Mouse (Mus musculus): Measurements from ENCODE around the gene Map4. TPM values are rescaled to one million over a fixed set of nuclear protein-coding genes. Genes with fewer than 3 reads are reported as not detected.
A peak's percentile ranks its signal among the peaks of the same experiment; 100 is the strongest.
"Not testable (repeated sequence)": the region's sequence is repeated elsewhere in the genome, so short reads cannot be mapped to it uniquely, and the experiment has no call there.

Gene Map4
- polyA plus RNA-seq, 1 experiment, result 36.5 TPM

DNA sequence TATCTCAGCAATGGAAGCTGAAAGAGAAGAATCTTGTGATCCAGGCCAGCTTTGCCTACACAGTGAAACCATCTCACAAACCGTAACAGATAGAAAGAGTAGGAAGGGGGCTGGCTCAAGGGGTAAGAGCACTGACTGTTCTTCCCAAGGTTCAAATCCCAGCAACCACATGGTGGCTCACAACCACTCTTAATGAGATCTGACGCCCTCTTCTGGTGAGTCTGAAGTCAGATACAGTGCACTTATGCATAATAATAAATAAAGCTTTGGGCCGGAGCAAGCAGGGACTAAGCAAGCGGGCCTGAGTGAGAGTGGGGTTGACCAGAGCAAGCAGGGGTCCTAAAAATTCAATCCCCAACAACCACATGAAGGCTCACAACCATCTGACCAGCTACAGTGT lies 162.0 kb downstream of the Map4 start:
- Histone ChIP-seq H3K27ac (replicated peaks; ENCODE audit: low read depth, low read length) (no peak overlapping the region), H3K4me1 (ENCODE audit: control insufficient read depth, insufficient read depth, insufficient read length, low read length) (no peaks in the 10 kb centered on the region), H3K4me3 (ENCODE audit: insufficient read depth, low read depth, low read length) (no peak overlapping the region)

DNA sequence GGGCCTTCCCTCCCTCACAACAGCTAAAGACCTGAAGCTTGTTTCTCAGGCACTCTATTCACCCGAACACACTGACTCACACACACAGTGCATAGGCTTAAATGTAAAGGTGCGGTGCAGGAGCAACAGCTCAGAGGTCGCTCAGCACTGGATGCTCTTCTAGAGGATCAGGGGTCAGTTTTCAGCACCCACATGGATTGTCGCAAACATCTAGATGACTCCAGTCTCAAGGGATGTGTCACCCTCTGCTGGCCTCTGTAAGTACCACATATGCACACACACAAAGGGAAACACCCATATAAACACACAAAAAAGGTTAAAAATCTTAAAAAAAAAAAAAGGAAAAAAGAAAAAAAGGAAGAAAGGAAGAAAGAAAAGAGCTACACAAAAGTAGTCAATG lies 163.5 kb downstream of the Map4 start:
- Histone ChIP-seq H3K4me3 (ENCODE audit: insufficient read depth, low read depth, low read length) (no peak overlapping the region), H3K4me1 (ENCODE audit: control insufficient read depth, insufficient read depth, insufficient read length, low read length) (no peaks in the 10 kb centered on the region), H3K27ac (replicated peaks; ENCODE audit: low read depth, low read length) (no peak overlapping the region)

DNA sequence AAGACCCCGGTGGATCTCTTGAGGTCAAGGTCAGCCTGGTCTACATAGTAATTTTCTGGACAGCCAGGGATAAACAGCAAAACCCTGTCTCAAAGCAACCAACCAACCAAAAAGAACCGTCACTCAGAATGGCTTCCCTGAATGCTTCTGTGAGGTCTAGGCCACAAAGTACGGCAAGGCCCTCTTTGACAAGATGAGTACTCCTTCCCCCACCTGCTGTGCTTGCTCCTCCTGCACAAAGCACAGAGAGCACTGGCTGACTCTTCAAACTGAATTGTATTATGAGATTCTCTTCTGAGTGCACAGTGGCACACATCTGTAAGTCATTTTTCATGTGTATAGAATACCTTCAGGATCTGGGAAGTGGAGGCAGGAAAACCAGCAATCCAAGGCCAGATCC lies 166.5 kb downstream of the Map4 start:
- Histone ChIP-seq H3K4me3 (ENCODE audit: insufficient read depth, low read depth, low read length) (no peak overlapping the region), H3K27ac (replicated peaks; ENCODE audit: low read depth, low read length) (no peak overlapping the region), H3K4me1 (ENCODE audit: control insufficient read depth, insufficient read depth, insufficient read length, low read length) (0 out of 2 replicates have a peak, but pooled peaks cover 3% of the 10 kb centered on the region)

DNA sequence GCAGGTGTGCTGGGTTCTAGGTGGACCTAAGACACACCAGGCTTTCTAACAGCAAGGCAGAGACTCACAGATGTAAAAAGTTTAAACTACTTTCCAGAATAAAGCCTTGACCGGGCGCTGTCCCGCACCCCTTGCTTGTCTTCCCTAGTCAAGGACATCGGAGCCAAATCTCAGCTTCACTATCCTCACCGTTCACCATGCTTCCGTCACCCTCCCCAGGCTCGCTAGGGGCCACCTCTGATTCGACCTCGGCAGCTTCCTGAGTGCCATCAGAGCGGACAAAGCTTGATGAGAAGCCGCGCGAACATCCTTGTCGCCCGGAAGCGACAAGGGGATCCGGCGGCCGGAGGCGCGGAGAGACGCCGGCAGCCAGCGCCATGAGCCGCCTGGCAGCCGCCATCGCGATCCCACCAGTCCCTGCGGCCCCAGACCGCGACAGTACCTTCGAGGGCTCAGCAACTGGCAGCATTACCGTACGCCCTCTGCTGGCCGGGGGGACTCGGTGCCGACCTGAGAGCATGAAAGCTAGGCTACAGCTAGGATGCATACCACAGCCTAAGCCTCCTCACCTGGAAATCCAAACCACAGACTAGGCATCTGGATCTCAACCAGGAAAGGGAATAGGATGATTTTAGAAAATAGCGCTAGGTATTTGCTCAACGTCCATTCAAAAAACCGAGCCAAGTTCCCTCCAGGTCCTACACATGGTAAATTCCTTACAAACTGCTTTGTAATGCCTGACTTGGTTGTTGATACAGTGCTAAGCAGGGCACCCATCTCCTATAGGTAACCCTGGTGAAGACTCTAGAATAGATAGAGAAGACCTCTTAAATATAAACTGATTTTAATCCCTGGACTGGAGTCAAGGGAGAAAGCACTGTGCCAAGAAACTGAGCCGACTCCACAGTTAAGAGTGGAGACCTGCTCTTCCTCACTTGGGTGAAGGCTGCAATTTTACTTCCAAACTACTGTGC lies 169.7 kb downstream of the Map4 start:
- Histone ChIP-seq H3K4me3 (ENCODE audit: insufficient read depth, low read depth, low read length) (peak overlapping the region; percentile 99), H3K27ac (replicated peaks; ENCODE audit: low read depth, low read length) (peak overlapping the region; percentile 77), H3K4me1 (ENCODE audit: control insufficient read depth, insufficient read depth, insufficient read length, low read length) (0 out of 2 replicates have a peak, but pooled peaks cover 3% of the 10 kb centered on the region)

DNA sequence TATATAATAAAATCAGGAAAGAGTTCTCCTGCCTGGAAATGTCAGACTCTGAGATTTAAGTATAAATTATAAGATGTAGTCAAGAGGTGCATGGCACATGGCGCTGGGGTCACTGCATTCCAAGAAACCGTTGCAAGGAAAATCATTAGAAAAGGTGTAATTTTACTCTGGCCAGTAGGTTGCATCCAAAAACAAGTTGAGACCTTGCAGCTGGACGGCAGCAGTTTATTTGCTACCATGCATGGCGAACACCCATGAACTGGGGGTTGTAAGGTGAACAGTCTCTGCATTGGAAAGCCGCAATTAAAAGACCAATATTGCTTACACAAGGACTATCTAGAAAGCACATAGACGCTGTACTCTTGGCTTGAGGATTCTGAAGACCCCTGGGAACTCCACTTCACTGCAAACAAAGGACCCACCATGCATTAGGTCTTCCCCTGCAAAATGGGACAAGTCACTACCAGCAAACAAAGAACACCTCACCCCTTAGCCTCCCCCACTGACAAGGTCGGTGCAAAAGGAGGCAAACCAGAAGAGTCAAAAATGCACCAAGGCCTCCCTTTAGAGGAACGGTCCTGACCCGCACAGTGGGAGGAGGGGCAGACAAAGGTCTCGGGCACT lies 185.2 kb downstream of the Map4 start:
- Histone ChIP-seq H3K4me1 (ENCODE audit: control insufficient read depth, insufficient read depth, insufficient read length, low read length) (peaks cover 3% of the 10 kb centered on the region; the same call in 1 of the 2 replicates), H3K4me3 (ENCODE audit: insufficient read depth, low read depth, low read length) (peak overlapping the region; percentile 90), H3K27ac (replicated peaks; ENCODE audit: low read depth, low read length) (0 out of 2 replicates have a peak overlapping the region, but pooled peaks have one; percentile 1)

DNA sequence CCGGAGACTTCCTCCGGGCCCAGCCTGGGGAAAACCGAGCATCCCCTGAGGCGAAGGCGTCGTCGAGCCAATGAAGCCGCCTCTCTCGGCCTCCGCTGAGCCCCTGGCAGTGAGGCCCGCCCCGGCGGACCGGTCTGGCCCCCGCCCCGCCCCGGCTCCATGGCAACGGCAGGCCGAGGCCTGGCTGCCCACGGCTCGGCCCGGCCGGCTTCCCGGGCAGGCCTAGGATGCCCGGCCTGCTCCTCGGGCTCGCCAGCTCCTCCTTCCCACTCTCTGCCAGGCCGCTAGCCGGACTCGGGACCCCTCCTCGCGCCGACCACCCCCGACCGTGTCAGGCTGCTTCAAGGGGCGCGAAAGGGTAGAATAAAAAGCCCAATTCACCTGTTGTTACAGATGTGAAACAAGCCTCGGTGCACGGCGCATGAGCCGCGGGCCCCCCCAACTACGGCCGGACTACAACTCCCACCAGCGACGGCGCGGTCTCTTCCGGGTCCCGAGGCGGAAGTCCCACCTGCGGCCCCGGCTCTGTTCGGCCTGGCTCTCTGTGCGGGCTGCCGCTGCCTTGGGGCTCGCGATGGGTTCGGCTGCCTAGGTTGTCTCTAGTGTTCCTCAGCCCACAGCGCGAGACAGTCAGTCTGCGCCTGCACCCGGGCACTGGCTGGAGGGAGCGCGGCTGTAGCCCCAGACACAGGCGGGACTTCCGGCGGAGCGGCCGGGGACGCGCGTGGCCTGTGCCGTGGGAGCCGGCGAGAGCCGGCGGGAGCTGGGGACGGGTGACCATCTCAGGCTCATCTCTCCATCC lies 185.9 kb downstream of the Map4 start, which contains the start of gene Smarcc1:
Gene Smarcc1 (plus strand): TSS at position 732 of the 802 bp plus-strand sequence.
- H3K4me3 ChIP-seq (ENCODE audit: insufficient read depth, low read depth, low read length), result peak within 1 kb of the TSS; percentile 90
- peak within 1 kb of the TSS; percentile 91 for H3K27ac ChIP-seq (replicated peaks; ENCODE audit: low read depth, low read length)
- H3K4me1 ChIP-seq (ENCODE audit: control insufficient read depth, insufficient read depth, insufficient read length, low read length), result peaks cover 3% of the 10 kb centered on the region; the same call in 1 of the 2 replicates

DNA sequence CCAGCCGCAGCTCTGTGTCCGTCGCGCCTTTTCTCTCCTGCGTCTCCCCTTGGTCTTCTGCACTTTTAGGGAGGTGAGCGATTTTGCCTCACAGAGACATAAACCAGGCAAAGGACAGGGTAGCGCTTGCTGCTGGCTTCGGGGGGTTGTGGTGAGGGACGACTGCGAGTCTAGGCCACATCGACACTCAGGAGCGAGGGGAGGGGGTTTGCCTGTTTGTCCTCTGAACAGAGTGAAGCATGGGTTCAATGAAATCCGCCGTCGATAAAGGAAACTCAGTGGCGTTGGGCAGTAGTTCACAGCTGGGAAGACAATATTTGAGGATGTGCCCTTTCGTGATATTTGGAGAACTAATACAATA lies 186.5 kb downstream of the Map4 start, which contains the start of gene Dhx30:
Gene Dhx30 (minus strand): TSS at position 52 of the 361 bp plus-strand sequence.
- peaks cover 3% of the 10 kb centered on the region; the same call in 1 of the 2 replicates for H3K4me1 ChIP-seq (ENCODE audit: control insufficient read depth, insufficient read depth, insufficient read length, low read length)

DNA sequence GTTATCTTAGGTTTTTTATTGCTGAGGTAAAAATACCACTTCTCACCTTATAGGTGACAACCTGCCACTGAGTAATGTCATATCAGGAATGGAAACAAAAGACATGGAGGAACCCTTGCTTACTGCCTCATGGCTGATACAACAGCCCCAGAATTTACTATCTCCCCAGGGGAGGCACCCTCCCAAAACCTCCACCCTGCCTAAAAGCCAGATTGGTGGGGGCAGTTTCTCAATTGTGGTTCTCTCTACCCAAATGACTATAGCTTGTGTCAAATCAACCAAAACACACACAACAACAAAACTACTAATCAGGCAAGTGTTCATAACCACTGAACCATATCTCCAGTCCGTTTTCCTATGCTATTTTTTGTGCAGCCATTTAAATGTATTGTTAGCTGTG lies 187.0 kb downstream of the Map4 start:
- peaks cover 3% of the 10 kb centered on the region; the same call in 1 of the 2 replicates for H3K4me1 ChIP-seq (ENCODE audit: control insufficient read depth, insufficient read depth, insufficient read length, low read length)
- no peak overlapping the region for H3K27ac ChIP-seq (replicated peaks; ENCODE audit: low read depth, low read length)
- H3K4me3 ChIP-seq (ENCODE audit: insufficient read depth, low read depth, low read length), result peak overlapping the region; percentile 90

More for the DNA sequence above, 186.5 kb downstream of the Map4 start, which contains the start of gene Dhx30:
- H3K27ac ChIP-seq (replicated peaks; ENCODE audit: low read depth, low read length), result peak within 1 kb of the TSS; percentile 91
- peak within 1 kb of the TSS; percentile 90 for H3K4me3 ChIP-seq (ENCODE audit: insufficient read depth, low read depth, low read length)

DNA sequence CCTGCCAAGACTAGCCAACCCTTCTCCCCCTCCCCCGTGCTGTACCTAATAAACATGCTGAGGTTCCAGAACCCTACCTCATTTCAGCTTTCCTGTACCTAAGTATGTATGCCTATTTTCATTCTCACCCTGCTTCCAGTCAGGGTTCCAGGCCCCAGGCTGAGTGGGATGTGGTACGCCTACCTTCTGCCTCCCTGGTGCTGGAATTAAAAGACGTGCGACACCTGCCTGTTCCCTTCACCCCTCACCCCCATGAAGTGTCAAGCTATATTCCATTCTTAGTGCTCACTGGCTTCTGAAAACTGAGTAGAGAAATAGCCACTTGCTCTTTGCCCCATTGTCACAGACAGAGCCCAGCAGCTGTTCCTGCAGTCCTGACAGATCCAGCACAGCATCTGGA lies 190.2 kb downstream of the Map4 start:
- H3K4me3 ChIP-seq (ENCODE audit: insufficient read depth, low read depth, low read length), result no peak overlapping the region
- H3K27ac ChIP-seq (replicated peaks; ENCODE audit: low read depth, low read length), result no peak overlapping the region
- H3K4me1 ChIP-seq (ENCODE audit: control insufficient read depth, insufficient read depth, insufficient read length, low read length), result peaks cover 2% of the 10 kb centered on the region; the same call in 1 of the 2 replicates

DNA sequence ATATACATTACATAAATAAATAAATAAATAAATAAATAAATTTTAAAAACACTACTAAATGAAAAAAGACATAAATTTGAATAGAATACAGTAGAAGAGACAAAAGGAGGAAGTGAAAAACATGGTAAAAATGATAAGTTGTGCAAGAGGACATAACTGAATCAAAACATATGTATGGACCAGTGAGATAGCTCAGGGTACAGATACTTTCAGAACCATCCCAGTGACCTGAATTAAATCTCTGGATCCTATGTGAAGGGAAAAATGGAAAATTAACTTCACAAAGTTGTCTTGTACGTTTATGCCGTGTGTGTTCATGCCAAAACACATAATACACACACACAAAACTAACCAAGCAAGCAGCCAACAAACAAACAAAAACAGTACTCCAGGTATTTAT lies 192.1 kb downstream of the Map4 start:
- no peak overlapping the region for H3K4me3 ChIP-seq (ENCODE audit: insufficient read depth, low read depth, low read length)
- no peaks in the 10 kb centered on the region for H3K4me1 ChIP-seq (ENCODE audit: control insufficient read depth, insufficient read depth, insufficient read length, low read length)

DNA sequence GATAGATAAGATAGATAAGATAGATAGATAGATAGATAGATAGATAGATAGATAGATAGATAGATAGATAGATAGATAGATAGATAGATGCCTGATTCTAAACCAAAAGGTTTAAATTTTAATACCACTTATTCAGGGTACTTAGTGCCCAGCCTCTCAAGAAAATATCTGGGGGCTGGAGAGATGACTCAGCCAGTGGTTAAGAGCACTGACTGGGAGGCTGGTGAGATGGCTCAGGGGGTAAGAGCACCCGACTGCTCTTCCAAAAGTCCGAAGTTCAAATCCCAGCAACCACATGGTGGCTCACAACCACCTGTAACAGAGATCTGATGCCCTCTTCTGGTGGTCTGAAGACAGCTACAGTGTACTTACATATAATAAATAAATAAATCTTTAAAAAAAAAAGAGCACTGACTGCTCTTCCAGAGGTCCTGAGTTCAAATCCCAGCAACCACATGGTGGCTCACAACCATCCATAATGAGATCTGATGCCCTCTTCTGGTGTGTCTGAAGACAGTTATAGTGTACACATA lies 192.8 kb downstream of the Map4 start:
- not testable (repeated sequence) for H3K4me1 ChIP-seq (ENCODE audit: control insufficient read depth, insufficient read depth, insufficient read length, low read length); H3K27ac ChIP-seq (replicated peaks; ENCODE audit: low read depth, low read length); H3K4me3 ChIP-seq (ENCODE audit: insufficient read depth, low read depth, low read length)

More for the DNA sequence above, 192.1 kb downstream of the Map4 start:
- H3K27ac ChIP-seq (replicated peaks; ENCODE audit: low read depth, low read length), result no peak overlapping the region

DNA sequence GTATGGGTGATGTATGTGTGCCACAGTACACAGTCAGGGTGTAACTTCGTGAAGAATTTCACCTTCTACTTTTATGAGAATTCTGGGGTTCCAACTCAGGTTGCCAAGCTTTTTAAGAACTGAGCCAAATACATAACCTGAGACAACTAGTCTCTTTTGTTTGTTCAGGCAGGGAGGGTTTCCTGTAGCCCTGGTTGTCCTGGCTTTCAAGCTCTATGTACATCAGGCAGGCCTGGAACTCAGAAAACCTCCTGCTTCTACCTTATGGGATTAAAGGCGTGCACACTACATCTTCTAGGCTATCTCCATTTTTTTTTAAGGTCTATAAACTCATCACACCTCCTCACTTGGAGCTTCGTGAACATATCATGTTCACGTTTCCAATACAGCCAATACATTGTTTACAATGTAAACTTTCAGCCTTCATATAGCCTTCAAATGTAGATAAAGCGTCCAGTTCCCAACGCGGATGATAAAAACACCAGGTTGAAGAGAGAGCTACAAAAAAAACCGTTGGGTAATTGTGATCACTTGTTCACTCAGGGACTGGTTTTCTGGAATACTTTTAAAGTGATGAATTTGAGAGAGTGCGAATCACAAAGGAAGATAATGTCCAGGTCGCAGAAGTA lies 199.8 kb downstream of the Map4 start:
- Histone ChIP-seq H3K27ac (replicated peaks; ENCODE audit: low read depth, low read length) (peak overlapping the region; percentile 77), H3K4me1 (ENCODE audit: control insufficient read depth, insufficient read depth, insufficient read length, low read length) (no peaks in the 10 kb centered on the region), H3K4me3 (ENCODE audit: insufficient read depth, low read depth, low read length) (peak overlapping the region; percentile 72)

DNA sequence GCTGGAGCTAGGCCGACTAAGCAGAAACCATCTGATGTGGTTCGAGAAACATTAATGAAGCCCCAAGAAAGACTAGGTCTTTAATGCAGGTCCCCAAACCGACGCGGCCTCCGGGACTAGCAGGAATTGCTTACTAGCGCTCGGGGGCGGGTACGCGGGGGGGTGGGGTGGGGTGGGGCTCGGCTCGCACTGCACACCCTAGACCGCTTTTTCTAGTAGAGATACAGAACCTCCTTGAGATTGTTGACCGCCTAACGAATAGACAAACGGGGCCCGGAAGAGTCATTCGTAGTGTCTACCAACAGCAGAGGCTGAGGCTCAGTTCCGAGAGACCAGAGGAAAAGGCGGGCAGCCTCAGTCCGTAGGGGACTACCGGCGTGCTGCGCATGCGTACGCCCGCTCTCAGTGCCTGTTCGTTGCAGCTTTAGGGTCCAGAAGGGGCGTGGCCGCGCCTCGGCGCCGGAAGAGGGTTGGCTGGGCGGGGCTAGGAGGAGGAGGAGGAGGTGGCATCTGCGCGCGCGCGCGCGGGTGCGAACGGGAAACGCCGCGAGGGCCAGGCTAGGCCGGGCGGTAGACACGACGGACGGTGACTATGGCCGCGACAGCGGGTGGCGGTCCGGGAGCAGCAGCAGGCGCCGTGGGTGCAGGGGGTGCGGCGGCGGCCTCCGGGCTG lies 200.4 kb downstream of the Map4 start:
- Histone ChIP-seq H3K4me3 (ENCODE audit: insufficient read depth, low read depth, low read length) (peak overlapping the region; percentile 83), H3K27ac (replicated peaks; ENCODE audit: low read depth, low read length) (peak overlapping the region; percentile 77), H3K4me1 (ENCODE audit: control insufficient read depth, insufficient read depth, insufficient read length, low read length) (no peaks in the 10 kb centered on the region)

DNA sequence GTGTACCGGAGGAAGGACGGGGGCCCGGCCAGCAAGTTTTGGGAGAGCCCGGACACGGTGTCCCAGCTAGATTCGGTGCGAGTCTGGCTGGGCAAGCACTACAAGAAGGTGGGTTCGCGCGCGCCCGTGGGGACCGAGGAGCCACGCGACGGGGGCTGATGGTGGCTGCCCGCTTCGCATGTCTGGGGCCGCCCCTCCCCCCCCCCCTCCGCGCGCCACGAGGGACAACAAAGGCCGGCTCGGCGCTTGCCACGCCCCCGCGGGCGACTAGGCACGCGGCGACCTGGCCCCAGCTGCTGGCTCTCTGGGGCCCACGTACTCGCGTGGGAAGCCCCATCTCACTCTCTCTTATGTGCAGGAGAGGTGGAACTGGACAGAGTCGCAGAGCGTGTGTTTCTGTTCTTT lies 200.9 kb downstream of the Map4 start:
- Histone ChIP-seq H3K27ac (replicated peaks; ENCODE audit: low read depth, low read length) (no peak overlapping the region), H3K4me1 (ENCODE audit: control insufficient read depth, insufficient read depth, insufficient read length, low read length) (no peaks in the 10 kb centered on the region), H3K4me3 (ENCODE audit: insufficient read depth, low read depth, low read length) (peak overlapping the region; percentile 83)

All from brown adipose tissue, adult 24 weeks (tissue).